Mouse (Mus musculus) midbrain, embryonic 13.5 days (tissue): Measurements from ENCODE around the gene Atg16l2. TPM values are rescaled to one million over a fixed set of nuclear protein-coding genes. Genes with fewer than 3 reads are reported as not detected.

Source experiments
- ATAC-seq: fragments of 200-750 bp; cut with Nextera tagmentation; 2 replicates; pipeline ENCODE4 v1.8.0; 2017; ENCODE audit warnings: mild to moderate bottlenecking, moderate TSS enrichment, moderate library complexity
- H3K27ac ChIP-seq: fragments of 300-500 bp; sonication (generic); 2 replicates; pipeline ENCODE4 v1.5.1; 2015; ENCODE audit warnings: inconsistent platforms, mild to moderate bottlenecking, moderate library complexity
- H3K27me3 ChIP-seq: fragments of 300-500 bp; sonication (generic); 2 replicates; pipeline ENCODE4 v1.6.1; 2015; ENCODE audit warnings: mild to moderate bottlenecking, inconsistent platforms
- H3K36me3 ChIP-seq: fragments of 300-500 bp; sonication (generic); 2 replicates; pipeline ENCODE4 v1.6.1; 2015; ENCODE audit warnings: mild to moderate bottlenecking, inconsistent platforms
- H3K4me1 ChIP-seq: fragments of 300-500 bp; sonication (generic); replicated peaks from 2 replicates; pipeline ENCODE4 v1.6.1; 2015; ENCODE audit warnings: inconsistent platforms
- H3K4me2 ChIP-seq: fragments of 300-500 bp; sonication (generic); replicated peaks from 2 replicates; pipeline ENCODE4 v1.6.1; 2015; ENCODE audit warnings: moderate library complexity, mild to moderate bottlenecking, inconsistent platforms
- H3K4me3 ChIP-seq: fragments of 300-500 bp; sonication (generic); replicated peaks from 2 replicates; pipeline ENCODE4 v1.5.1; 2015; ENCODE audit warnings: mild to moderate bottlenecking, inconsistent platforms
- H3K9ac ChIP-seq: fragments of 300-500 bp; sonication (generic); replicated peaks from 2 replicates; pipeline ENCODE4 v1.6.1; 2015; ENCODE audit warnings: mild to moderate bottlenecking, inconsistent platforms
- H3K9me3 ChIP-seq: fragments of 300-500 bp; sonication (generic); 2 replicates; pipeline ENCODE4 v1.6.1; 2016; ENCODE audit warnings: mild to moderate bottlenecking, inconsistent platforms
- WGBS: fragments of 180-500 bp; shearing (Covaris S2); methylation state at CpG from one replicate; pipeline ENCODE4 v1.1.7; 2015; 5-methylcytosine and 5-hydroxymethylcytosine counted together
- polyA plus RNA-seq: library from polyadenylated mRNA; unstranded; fragments of >200 nt; fragmentation: Nextera tagmentation; extraction: Ambion mirVana; gene quantifications from 2 replicates; pipeline ENCODE4 v1.2.1, GENCODE M21; 2015

The Atg16l2 gene
- polyA plus RNA-seq, 1 experiment from 2014 or later = 16.8 TPM

DNA sequence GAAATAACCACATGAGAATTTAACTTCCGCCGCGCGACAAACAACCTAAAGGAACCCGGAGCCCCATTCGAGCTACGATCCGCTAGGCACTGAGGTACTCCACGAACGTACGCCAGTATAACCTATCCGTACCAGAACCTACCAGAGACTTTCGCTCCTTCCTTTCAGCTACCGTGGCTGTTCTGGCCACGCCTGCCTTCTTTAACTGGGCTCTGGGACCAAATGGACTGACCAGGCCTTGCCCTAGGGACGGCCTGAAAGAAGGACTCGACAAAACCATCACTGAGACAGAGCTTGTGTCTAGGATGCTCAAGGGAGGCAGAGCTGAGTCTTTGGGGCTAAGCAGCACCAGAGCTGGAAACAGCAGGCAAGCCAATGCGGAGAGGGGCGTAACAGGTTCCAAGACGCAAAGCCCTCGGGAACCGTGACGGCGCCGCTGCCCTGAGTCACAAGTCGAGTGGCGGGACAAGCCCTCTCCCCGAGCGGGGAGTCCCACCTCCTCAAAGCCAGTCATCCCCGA lies 630 bp downstream of the Atg16l2 start:
- H3K4me2 ChIP-seq = peak overlapping the region; percentile 90
- H3K27ac ChIP-seq = peak overlapping the region; percentile 62
- peaks cover 37% of the 10 kb centered on the region for H3K27me3 ChIP-seq
- no peaks in the 10 kb centered on the region for H3K9me3 ChIP-seq
- WGBS = under 1% methylated on average over 30 of the region's 30 CpGs
- peaks cover 22% of the 10 kb centered on the region for H3K4me1 ChIP-seq
- no peak; the same call in 1 of the 2 replicates for ATAC-seq
- H3K9ac ChIP-seq = peak overlapping the region; percentile 74
- H3K4me3 ChIP-seq = peak overlapping the region; percentile 70
- no peaks in the 10 kb centered on the region for H3K36me3 ChIP-seq

DNA sequence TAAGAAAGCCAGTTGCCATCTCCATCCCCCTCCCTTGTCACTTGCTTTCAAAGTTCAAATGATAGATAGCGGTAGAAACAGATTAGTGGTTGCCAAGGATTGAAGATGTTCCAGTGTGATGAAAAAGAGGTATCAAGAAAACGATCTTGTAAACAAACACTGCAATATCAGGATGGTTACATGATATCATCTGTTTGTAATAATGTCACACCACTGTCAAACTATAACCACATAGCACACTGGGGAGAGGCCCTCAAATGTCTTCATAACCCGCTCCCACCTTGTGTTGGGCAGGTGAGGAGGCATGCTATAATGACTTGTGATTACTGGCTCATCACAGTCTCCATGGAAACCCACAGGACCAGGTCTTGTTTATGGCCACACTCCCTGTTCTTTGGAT lies 3.7 kb downstream of the Atg16l2 start:
- Histone ChIP-seq H3K4me1 (peaks cover 27% of the 10 kb centered on the region), H3K27ac (no peak overlapping the region), H3K4me3 (no peak overlapping the region), H3K4me2 (no peak overlapping the region), H3K27me3 (peaks cover 37% of the 10 kb centered on the region), H3K9me3 (no peaks in the 10 kb centered on the region), H3K36me3 (no peaks in the 10 kb centered on the region), H3K9ac (no peak overlapping the region)
- 83% methylated on average over 3 of the region's 3 CpGs for WGBS
- no peak for ATAC-seq

DNA sequence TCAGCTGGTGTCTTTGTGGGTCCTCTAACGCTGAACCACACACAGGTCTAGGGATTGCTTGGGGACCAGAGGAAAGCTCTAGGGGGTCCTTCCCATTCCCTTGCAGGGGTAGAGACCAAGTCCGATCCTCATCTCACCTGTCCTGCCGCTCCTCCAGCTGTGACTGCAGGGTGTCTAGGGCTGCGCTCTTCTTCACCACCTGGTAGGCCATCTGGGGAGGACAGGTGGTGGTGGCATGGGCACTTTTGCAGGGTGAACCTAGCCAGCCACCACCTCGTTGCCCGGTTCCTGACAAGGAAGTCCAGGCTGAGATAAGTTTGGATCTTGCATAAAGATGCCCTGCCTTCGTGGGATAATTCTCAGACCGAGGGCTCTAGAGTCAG lies 5.0 kb downstream of the Atg16l2 start:
- peak overlapping the region; percentile 74 for H3K4me2 ChIP-seq
- peak overlapping the region; percentile 57; the same call in 1 of the 2 replicates for H3K27ac ChIP-seq
- ATAC-seq = no peak
- peak overlapping the region; percentile 34 for H3K4me3 ChIP-seq
- peak overlapping the region; percentile 71 for H3K9ac ChIP-seq
- peaks cover 6% of the 10 kb centered on the region; the same call in 1 of the 2 replicates for H3K36me3 ChIP-seq
- WGBS = 27% methylated on average over 8 of the region's 8 CpGs
- H3K27me3 ChIP-seq = peaks cover 37% of the 10 kb centered on the region
- no peaks in the 10 kb centered on the region for H3K9me3 ChIP-seq
- peaks cover 20% of the 10 kb centered on the region for H3K4me1 ChIP-seq

DNA sequence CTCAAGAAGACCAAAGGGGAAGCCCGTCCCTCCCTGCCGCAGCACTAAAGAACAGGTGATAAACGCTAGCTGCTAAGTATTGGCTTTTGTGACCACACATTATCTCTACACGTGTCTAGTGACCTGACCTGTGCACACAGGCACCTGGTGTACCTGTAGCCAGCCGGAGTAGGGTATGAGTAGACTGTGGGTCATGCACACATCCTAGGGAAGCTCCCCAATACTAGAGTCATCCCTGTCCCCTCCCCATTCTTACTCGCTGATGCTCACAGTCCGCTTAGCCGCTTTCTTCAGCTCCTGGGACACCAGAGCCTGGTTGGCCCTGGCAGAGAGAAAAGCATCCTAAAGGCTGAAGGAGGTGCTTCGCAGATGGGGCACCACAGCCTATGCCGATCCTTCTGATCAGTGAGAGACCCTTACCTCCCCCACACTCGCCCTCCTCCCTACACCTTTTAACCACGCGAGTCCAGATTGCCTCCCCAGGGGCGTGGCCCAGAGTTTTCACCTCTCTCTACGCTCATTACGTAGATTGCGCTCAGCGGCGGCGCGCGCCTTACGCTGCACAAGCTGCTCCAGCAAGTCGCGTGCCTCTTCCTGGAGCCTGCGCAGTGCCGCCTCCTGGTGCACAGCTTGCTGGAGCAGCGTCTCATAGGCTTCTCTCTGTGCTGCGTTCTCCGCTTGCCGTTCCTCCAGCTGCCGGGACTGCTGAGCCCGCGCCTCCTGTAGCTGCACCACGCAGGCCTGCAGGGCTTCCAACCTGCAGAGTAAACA lies 5.6 kb downstream of the Atg16l2 start:
- peaks cover 20% of the 10 kb centered on the region for H3K4me1 ChIP-seq
- H3K4me3 ChIP-seq = peak overlapping the region; percentile 34
- peaks cover 37% of the 10 kb centered on the region for H3K27me3 ChIP-seq
- peak overlapping the region; percentile 74 for H3K4me2 ChIP-seq
- peak overlapping the region; percentile 71 for H3K9ac ChIP-seq
- peak; percentile 93 for ATAC-seq
- peaks cover 9% of the 10 kb centered on the region; the same call in 1 of the 2 replicates for H3K36me3 ChIP-seq
- WGBS = 10% methylated on average over 35 of the region's 35 CpGs
- H3K27ac ChIP-seq = peak overlapping the region; percentile 57; the same call in 1 of the 2 replicates
- H3K9me3 ChIP-seq = no peaks in the 10 kb centered on the region

DNA sequence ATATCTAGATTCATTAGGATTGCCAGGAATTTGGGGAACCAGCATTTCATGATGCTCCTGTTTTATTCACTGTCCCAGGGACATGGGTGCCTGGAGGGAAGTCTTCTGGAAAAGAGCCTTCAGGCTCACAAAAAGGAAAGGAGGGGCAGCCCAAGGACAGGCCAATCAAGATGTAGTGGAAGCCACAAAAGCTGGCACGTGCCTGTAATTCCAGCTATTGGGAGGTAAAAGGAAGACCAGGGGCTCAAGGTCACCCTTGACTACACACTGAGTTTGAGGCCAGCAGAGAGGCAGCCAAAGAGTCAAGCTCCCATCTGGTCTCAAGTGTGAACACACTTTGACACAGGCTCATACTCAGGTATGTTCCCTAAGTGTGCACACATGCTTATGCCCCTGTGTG lies 6.6 kb downstream of the Atg16l2 start:
- H3K36me3 ChIP-seq = peaks cover 12% of the 10 kb centered on the region; the same call in 1 of the 2 replicates
- 68% methylated on average over 1 of the region's 1 CpGs for WGBS
- peaks cover 12% of the 10 kb centered on the region for H3K4me1 ChIP-seq
- H3K9me3 ChIP-seq = no peaks in the 10 kb centered on the region
- H3K9ac ChIP-seq = no peak overlapping the region
- no peak overlapping the region for H3K4me2 ChIP-seq
- peaks cover 31% of the 10 kb centered on the region for H3K27me3 ChIP-seq
- no peak for ATAC-seq
- no peak overlapping the region for H3K4me3 ChIP-seq
- no peak overlapping the region for H3K27ac ChIP-seq

DNA sequence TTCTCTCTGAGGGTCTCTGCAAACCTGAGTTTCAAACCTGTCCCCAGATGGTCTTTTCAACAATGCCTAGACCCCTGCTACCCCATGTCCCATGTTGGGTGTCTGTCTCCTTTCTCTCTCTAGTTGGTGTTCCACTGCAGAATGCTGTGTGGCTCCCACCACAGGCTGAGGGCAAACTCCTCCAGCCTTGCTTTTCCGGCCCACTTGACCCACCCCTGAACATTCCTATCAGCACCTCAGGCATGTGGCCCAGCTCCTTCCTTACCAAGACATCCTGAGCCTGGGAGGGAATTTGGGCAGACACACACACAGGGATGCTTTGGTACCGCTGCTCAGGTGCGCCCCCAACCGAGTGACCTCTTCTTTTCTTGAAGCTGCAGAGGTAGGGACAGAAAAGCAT lies 8.4 kb downstream of the Atg16l2 start:
- H3K27me3 ChIP-seq = peaks cover 13% of the 10 kb centered on the region
- no peak overlapping the region for H3K4me3 ChIP-seq
- H3K27ac ChIP-seq = no peak overlapping the region
- no peak overlapping the region for H3K4me2 ChIP-seq
- H3K36me3 ChIP-seq = peaks cover 20% of the 10 kb centered on the region
- WGBS = 56% methylated on average over 4 of the region's 4 CpGs
- no peak overlapping the region for H3K9ac ChIP-seq
- no peak for ATAC-seq
- peaks cover 12% of the 10 kb centered on the region for H3K4me1 ChIP-seq
- H3K9me3 ChIP-seq = no peaks in the 10 kb centered on the region

DNA sequence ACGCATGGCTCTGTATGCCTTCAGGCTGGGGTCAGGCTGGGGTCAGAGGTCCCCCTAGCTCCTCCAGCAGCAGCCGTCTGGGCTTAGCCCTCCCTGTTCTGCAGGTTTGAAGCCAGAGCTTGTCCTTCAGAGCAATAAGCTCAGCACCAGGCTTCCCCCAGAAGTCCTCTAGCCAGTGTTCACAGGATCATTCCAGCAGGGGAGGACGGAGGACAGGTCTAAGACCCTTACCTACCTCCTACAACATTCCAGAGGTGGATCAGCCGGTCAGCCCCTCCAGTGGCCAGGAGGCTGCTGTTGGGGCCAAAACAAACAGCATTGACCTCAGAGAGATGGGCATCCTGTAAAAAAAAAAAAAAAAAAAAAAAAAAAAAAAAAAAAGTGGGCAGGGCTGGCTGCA lies 8.9 kb downstream of the Atg16l2 start:
- ATAC-seq = no peak
- no peak overlapping the region for H3K9ac ChIP-seq
- peaks cover 12% of the 10 kb centered on the region for H3K4me1 ChIP-seq
- H3K9me3 ChIP-seq = no peaks in the 10 kb centered on the region
- WGBS = 54% methylated on average over 4 of the region's 4 CpGs
- peaks cover 20% of the 10 kb centered on the region for H3K36me3 ChIP-seq
- H3K27ac ChIP-seq = no peak overlapping the region
- H3K27me3 ChIP-seq = peaks cover 9% of the 10 kb centered on the region
- H3K4me3 ChIP-seq = no peak overlapping the region
- no peak overlapping the region for H3K4me2 ChIP-seq

DNA sequence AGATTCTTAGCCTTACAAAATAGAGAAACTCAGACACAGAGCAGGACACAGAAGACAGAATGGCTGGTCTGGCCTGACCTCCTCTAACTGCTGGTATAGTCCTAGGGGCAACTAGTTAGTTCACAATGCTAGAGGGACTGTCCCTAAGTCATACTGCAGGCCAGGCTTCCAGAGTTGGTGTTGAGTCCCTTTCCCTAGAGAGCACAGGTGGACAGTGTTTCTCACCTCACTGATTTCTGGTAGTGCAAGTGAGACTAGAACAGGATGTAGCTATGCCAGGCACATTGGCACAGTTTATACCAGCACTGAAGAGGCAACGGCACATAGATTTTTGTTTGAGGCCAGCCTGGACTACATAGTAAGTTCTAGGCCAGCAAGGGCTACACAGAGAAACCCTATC lies 9.4 kb downstream of the Atg16l2 start:
- no peak for ATAC-seq
- Histone ChIP-seq H3K27ac (no peak overlapping the region), H3K27me3 (peaks cover 4% of the 10 kb centered on the region), H3K4me3 (no peak overlapping the region), H3K9ac (no peak overlapping the region), H3K9me3 (no peaks in the 10 kb centered on the region), H3K4me1 (peaks cover 12% of the 10 kb centered on the region), H3K4me2 (no peak overlapping the region), H3K36me3 (peaks cover 20% of the 10 kb centered on the region)
- 93% methylated on average over 1 of the region's 1 CpGs for WGBS

DNA sequence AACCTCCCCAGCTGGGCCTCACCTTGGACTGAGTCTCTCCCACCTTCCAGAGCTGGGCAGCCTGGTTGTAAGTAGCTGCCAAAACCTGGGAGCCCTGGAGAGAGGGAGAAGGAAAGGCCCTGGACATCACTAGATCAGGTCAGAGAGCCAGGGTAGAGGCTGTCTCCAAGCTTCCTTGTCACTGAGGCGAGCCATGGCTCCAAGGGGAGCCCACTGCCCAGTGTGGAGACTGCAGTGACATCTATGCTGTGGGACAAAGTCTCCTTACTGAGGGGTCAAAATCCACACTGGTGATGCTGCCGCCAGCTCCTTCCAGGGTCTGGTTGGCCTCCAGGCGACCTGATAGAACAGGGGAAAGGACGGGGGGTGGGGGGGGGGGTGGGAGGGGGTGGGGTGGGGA lies 10.0 kb downstream of the Atg16l2 start:
- ATAC-seq = no peak
- no peaks in the 10 kb centered on the region for H3K9me3 ChIP-seq
- no peak overlapping the region for H3K4me3 ChIP-seq
- no peaks in the 10 kb centered on the region; the same call in 1 of the 2 replicates for H3K27me3 ChIP-seq
- H3K36me3 ChIP-seq = peaks cover 20% of the 10 kb centered on the region
- no peak overlapping the region for H3K4me2 ChIP-seq
- H3K4me1 ChIP-seq = peaks cover 10% of the 10 kb centered on the region
- H3K9ac ChIP-seq = no peak overlapping the region
- no peak overlapping the region for H3K27ac ChIP-seq
- 86% methylated on average over 3 of the region's 4 CpGs for WGBS

DNA sequence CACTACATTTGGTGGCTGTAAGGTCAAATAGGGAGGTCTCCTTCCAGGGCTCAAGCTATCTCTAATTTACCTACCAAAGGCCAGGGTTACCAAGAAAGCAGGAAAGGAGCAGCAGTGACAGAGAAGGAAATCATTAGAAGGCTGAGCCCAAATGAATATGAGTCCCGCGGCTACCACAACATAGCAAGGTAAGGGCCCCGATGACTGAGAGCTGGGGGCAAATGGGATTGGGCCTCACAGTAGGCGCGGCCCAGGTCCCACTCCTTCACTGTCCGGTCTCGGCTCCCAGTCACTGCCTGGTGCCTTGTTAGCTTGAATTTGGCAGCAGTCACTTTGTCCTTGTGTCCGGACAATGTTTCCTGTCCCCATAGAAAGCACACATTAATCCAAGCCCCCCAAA lies 10.4 kb downstream of the Atg16l2 start:
- Histone ChIP-seq H3K4me1 (peaks cover 6% of the 10 kb centered on the region), H3K27me3 (no peaks in the 10 kb centered on the region), H3K9me3 (no peaks in the 10 kb centered on the region), H3K9ac (no peak overlapping the region), H3K27ac (no peak overlapping the region), H3K4me3 (no peak overlapping the region), H3K4me2 (no peak overlapping the region), H3K36me3 (peaks cover 24% of the 10 kb centered on the region)
- no peak for ATAC-seq
- WGBS = 95% methylated on average over 8 of the region's 8 CpGs

DNA sequence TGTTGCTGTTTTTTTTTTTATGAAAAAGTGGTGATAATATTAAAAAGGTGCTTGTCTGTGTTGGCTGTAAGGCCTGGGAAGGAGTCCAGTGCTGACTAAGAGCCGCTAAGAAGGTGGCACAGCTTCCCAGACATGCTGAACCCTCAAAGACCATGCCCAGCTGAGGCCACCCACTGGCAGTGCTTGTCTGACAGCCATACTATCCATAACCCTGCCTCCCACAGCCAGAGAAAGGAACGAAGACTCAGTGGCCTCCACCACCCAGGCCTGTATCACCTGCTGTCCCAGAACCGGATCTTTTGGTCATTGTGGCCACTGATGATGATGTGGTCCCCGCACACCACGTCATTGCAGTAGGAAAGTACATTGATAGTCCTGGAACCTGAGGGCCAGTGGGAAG lies 10.8 kb downstream of the Atg16l2 start:
- H3K9me3 ChIP-seq = no peaks in the 10 kb centered on the region
- WGBS = 88% methylated on average over 5 of the region's 5 CpGs
- no peak overlapping the region for H3K4me3 ChIP-seq
- no peak overlapping the region for H3K27ac ChIP-seq
- no peak for ATAC-seq
- peaks cover 24% of the 10 kb centered on the region for H3K36me3 ChIP-seq
- no peak overlapping the region for H3K9ac ChIP-seq
- H3K4me1 ChIP-seq = peaks cover 3% of the 10 kb centered on the region
- H3K4me2 ChIP-seq = no peak overlapping the region
- H3K27me3 ChIP-seq = no peaks in the 10 kb centered on the region

DNA sequence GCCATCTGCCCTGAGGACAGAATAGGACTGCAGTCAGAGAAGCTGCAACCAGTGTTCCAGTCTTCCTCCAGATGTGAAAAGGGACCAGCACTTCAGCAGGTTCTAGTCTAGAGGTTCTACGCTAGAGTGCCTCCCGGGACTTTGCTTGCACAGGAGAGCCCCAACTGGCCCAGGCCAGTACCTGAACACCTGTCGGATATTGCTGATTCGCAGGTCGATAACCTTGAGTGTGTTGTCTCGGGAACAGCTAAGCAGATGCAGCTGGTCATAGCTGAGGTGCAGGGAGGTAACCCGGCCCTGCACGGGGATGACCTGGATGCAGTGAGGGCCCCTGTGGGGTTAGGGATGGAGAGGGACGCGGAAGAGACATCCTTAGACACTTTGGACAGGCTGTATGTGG lies 11.7 kb downstream of the Atg16l2 start:
- Histone ChIP-seq H3K4me3 (no peak overlapping the region), H3K4me1 (no peaks in the 10 kb centered on the region), H3K9ac (no peak overlapping the region), H3K4me2 (no peak overlapping the region), H3K27me3 (no peaks in the 10 kb centered on the region), H3K27ac (no peak overlapping the region), H3K9me3 (no peaks in the 10 kb centered on the region), H3K36me3 (peaks cover 27% of the 10 kb centered on the region)
- 93% methylated on average over 10 of the region's 10 CpGs for WGBS
- ATAC-seq = no peak
